Mouse (Mus musculus) embryonic fibroblast, embryonic 13.5 days (primary cell): ENCODE results near the gene Slc12a6. TPM values are rescaled to one million over a fixed set of nuclear protein-coding genes. Genes with fewer than 3 reads are reported as not detected.

Experiments used
- H3K27ac ChIP-seq: 2 replicates; pipeline ENCODE4 v1.5.1; 2012; ENCODE audit warnings: low read length, control low read depth, inconsistent platforms; ENCODE audit not compliant: insufficient read depth
- H3K4me1 ChIP-seq: 2 replicates; pipeline ENCODE4 v1.6.1; 2011; ENCODE audit warnings: low read length; ENCODE audit not compliant: control insufficient read depth, insufficient read depth
- H3K4me3 ChIP-seq: 2 replicates; pipeline ENCODE4 v1.5.1; 2011; ENCODE audit warnings: mild to moderate bottlenecking, control low read depth, low read length; ENCODE audit not compliant: insufficient read depth
- CTCF ChIP-seq: IDR thresholded peaks from 2 replicates; pipeline ENCODE4 v1.5.1; 2011; ENCODE audit warnings: mild to moderate bottlenecking, control low read depth, low read length, moderate library complexity, borderline replicate concordance; ENCODE audit not compliant: insufficient read depth
- POLR2A ChIP-seq: IDR thresholded peaks from 2 replicates; pipeline ENCODE4 v1.6.1; 2011; ENCODE audit warnings: low read depth, mild to moderate bottlenecking, control low read depth, low read length, moderate library complexity
- polyA plus RNA-seq: library from polyadenylated mRNA; stranded (reverse); fragments of >200 nt; gene quantifications from 2 replicates; pipeline ENCODE4 v1.2.4, GENCODE M21; 2011; ENCODE audit warnings: low read depth; ENCODE audit not compliant: missing spikeins, insufficient read length

The Slc12a6 gene
- polyA plus RNA-seq, 1 experiment = 29.2 TPM

DNA sequence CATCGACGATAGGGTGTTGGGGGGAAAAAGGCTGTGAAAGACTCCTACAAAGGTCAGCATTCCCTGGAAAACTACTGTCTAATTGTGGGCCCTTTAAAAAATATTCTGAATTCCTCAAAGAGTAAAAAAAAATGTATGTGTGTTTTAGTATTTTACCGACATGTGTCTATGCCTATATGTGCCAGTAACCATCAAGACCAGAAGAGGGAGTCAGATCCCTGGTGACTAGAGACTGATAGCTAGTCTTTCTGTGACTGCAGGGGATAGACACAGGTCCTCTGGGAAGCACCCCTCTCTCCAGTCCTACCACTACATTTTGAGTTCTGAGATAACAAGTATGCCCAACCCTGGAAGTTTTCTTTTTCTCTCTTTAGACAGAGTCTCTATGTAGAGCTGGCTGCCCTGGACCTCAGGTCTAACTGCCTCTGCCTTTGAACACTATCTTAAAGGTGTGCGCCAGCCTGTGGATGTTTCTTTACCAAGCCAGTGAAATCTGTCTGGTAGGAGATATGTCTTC lies 2.8 kb upstream of the Slc12a6 start:
- no peak overlapping the region for H3K27ac ChIP-seq
- peak overlapping the region; percentile 69 for H3K4me3 ChIP-seq
- TF ChIP-seq POLR2A = no peak
- TF ChIP-seq CTCF = no peak
- H3K4me1 ChIP-seq = 0 out of 2 replicates have a peak, but pooled peaks cover 3% of the 10 kb centered on the region

- H3K4me1 ChIP-seq = 0 out of 2 replicates have a peak, but pooled peaks cover 3% of the 10 kb centered on the region
- H3K4me3 ChIP-seq = no peak overlapping the region
- no peak overlapping the region for H3K27ac ChIP-seq
- TF ChIP-seq POLR2A (no peak), CTCF (no peak)
Measured at GRCm38 (mm10) chr2:112264364-112264763, 1.3 kb upstream of the Slc12a6 start.

- H3K27ac ChIP-seq = no peak within 1 kb of the TSS
- TF ChIP-seq POLR2A (no peak), CTCF (no peak)
- H3K4me3 ChIP-seq = peak within 1 kb of the TSS; percentile 72
- H3K4me1 ChIP-seq = peaks cover 3% of the 10 kb centered on the region; the same call in 1 of the 2 replicates
Measured at GRCm38 (mm10) chr2:112266242-112266592, 592 bp downstream of the Slc12a6 start, which contains the start of gene Gm21985. Gene Gm21985, plus strand, starts transcription at chr2:112266314.

GRCm38 (mm10) chr2:112266780-112267179 lies 1.2 kb downstream of the Slc12a6 start:
- peaks cover 3% of the 10 kb centered on the region; the same call in 1 of the 2 replicates for H3K4me1 ChIP-seq
- TF ChIP-seq POLR2A = no peak
- no peak for TF ChIP-seq CTCF
- H3K4me3 ChIP-seq = peak overlapping the region; percentile 31
- H3K27ac ChIP-seq = no peak overlapping the region

- no peak overlapping the region for H3K27ac ChIP-seq
- H3K4me1 ChIP-seq = peaks cover 3% of the 10 kb centered on the region; the same call in 1 of the 2 replicates
- no peak for TF ChIP-seq CTCF
- TF ChIP-seq POLR2A = no peak
- H3K4me3 ChIP-seq = no peak overlapping the region
Measured at GRCm38 (mm10) chr2:112267547-112268269, 2.1 kb downstream of the Slc12a6 start.

- Histone ChIP-seq H3K4me1 (no peaks in the 10 kb centered on the region; the same call in 1 of the 2 replicates), H3K4me3 (no peak overlapping the region), H3K27ac (no peak overlapping the region)
- TF ChIP-seq CTCF (no peak), POLR2A (no peak)
Measured at GRCm38 (mm10) chr2:112270011-112270410, 4.4 kb downstream of the Slc12a6 start.

- no peak overlapping the region for H3K4me3 ChIP-seq
- no peak overlapping the region for H3K27ac ChIP-seq
- TF ChIP-seq CTCF (no peak), POLR2A (no peak)
- H3K4me1 ChIP-seq = no peaks in the 10 kb centered on the region; the same call in 1 of the 2 replicates
Measured at GRCm38 (mm10) chr2:112272909-112273308, 7.3 kb downstream of the Slc12a6 start.

DNA sequence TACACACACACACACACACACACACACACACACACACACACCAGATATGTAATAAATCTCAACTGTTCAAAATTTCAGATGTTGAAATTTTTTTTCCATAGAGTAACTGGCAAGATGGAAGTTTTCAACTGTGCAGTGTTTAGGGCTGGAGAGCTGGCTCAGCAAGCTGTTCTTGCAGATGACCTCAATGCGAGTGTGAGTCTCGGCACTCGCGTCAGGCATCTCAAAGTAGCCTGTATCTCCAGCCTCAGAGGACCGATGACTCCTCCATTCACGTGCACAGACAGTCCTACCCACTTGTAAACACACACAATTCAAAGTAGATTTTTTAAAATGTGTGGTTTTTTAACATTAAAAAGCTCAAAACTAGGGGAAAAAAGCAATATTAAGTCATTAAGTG lies 7.8 kb downstream of the Slc12a6 start:
- Histone ChIP-seq H3K4me3 (no peak overlapping the region), H3K27ac (no peak overlapping the region), H3K4me1 (no peaks in the 10 kb centered on the region; the same call in 1 of the 2 replicates)
- TF ChIP-seq CTCF (no peak), POLR2A (no peak)

DNA sequence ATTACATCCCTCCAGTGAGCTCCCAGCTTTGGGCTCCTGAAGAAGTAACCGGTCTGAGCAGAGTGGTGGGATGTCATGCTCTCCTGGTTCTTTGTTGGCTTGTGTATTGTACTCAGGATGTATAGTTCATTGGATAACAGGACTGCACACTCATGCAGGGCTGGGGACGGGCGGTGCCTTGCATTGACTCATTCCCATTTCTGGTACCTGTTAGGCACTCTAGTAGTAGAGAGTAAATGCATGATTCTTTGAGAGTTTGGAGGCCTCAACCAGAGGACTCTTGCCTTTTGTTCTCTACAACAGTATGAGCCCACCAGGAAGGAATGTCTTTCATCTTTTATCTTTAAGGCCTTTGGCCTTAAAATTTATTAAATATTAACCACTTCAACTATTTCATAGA lies 11.2 kb downstream of the Slc12a6 start:
- Histone ChIP-seq H3K4me3 (no peak overlapping the region), H3K4me1 (no peaks in the 10 kb centered on the region), H3K27ac (no peak overlapping the region)
- no peak for TF ChIP-seq POLR2A
- TF ChIP-seq CTCF = no peak

DNA sequence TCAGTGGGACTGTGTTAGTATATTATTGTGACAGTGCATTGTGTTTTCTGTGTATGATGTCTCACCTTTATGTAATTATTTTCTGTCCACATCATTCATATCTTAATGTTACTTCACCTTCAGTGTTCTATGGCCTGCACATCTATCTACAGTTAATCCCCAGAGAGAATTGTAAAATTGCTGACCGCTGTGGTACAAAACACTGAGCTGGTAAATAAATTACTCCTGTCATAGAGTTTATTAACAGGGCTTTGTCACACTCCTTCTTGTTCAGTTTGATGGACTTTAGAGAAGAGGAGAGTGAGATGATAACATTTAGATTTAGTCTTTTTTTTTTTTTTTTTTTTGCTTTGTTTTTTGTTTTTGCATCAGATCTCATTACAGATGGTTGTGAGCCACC lies 17.2 kb downstream of the Slc12a6 start:
- H3K27ac ChIP-seq = no peak overlapping the region
- no peak for TF ChIP-seq CTCF
- no peak for TF ChIP-seq POLR2A
- no peaks in the 10 kb centered on the region for H3K4me1 ChIP-seq
- H3K4me3 ChIP-seq = no peak overlapping the region
